Mouse (Mus musculus) CD4-positive, CD25-positive, alpha-beta regulatory T cell (primary cell): Measurements from ENCODE around the gene Hivep3. TPM values are rescaled to one million over a fixed set of nuclear protein-coding genes. Genes with fewer than 3 reads are reported as not detected.

Source experiments
- polyA plus RNA-seq: library from polyadenylated mRNA; unstranded; fragments of 100-300 nt; shearing (Covaris generic); gene quantifications from one replicate; pipeline ENCODE4 v1.2.1, GENCODE M21; 2017

Hivep3 gene
- 54.5 TPM for polyA plus RNA-seq

DNA sequence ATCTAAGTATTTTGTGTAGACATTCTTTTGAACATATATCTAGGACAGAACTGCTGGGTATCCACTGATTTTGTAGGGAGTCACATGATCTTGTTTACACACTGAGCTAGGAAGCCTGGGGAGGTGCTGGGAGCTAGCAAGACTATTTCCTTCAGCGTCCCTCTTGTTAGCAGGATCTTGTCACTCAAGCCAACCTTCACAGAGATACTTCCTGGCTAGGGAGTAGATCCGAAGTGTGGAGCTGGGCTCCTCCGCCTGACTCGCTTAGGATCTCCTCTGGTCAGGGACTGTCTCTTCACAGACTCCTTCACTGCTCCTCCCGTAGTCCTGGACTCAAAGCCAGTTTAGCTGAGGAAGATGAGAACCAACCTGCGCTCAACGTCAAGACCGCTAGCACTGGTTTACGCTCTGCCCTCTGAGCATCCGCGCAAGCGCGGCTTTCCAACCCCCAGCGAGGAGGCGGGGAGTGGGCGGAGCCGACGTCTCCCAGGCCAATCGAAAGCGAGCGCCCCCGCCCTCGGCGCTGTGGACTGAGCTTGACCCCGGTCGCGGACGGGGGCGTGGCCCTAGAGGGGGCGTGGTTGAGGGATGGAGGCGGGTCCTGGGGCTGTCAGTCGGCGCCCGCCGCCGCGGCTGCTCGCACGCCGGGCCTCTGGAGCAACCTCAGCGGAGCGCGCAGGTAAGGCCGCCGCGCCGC lies at the start of gene Hivep3:
Gene Hivep3 (plus strand): TSS at position 601 of the 697 bp plus-strand sequence.

DNA sequence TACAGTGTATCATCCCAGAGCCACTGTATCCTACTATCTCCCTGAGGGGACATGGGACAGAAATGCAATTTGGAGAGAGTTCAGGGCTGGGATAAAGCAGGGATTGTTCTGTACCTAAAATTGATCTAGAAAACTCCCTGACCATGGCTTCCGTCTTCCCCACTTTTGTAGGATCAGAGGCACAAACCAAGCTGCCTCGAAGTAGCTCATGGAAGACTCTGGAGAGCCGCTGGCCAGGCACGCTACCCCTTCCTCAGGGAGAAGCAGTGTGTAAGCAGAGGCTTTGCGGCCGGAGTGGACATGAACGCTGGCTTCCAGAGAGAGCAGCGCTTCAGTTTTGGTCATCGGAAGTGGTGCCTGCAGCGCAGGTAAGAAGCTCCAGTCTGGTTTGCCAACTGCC lies 331.1 kb downstream of the Hivep3 start, which contains the start of gene AL607142.1:
Gene AL607142.1 (plus strand): TSS at position 301 of the 400 bp plus-strand sequence.

DNA sequence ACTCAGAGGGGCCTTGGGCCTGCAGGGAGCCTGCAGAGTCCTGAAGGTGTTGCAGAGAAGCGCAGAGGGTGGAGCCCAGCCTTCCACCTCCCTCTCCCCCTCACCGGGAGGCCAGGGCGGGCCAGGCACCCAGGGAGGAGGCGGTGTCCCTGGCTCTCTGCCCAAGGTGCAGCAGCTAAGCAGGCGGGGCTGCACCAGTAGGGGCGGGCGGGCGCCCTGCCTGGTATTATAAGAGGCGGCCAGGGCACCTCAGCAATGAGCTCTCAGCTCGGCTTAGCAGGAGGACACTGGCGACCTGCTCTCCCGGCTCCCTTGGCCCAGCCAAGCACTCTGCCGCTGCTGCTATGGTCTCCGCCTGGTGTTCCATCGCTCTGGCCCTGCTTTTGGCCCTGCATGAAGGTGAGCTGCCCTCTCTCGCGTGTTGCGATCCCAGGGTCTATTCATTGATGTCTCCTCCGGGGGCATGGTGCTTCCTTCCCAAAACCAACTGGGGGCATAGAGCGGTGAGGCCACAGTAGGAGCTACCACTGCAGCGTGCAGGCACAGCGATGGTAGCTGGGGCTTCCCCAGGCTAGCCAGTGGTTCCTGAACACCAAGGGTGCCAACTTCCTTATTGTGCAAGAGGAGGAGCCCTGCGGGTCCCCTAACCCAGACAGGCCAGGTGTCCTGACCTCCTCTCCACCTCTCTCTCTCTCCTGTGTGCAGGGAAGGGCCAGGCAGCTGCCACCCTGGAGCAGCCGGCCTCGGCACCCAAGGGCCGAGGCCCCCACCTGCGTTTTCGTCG lies 427.8 kb downstream of the Hivep3 start, which contains the start of gene Edn2:
Gene Edn2 (plus strand): TSS at position 41 of the 784 bp plus-strand sequence.

Other genes with a start within 250 kb of the Hivep3 start
- 0.85 TPM for gene Rimkla, start 241.2 kb upstream of the Hivep3 start, polyA plus RNA-seq
- gene Foxj3, start 196.8 kb upstream of the Hivep3 start, polyA plus RNA-seq, result 42.8 TPM
- gene Frg2f1, start 194.3 kb upstream of the Hivep3 start, polyA plus RNA-seq, result 5.4 TPM
- not detected for gene Guca2a, start 96.1 kb upstream of the Hivep3 start, polyA plus RNA-seq
- gene Guca2b, start 74.8 kb upstream of the Hivep3 start, polyA plus RNA-seq, result not detected